Mouse (Mus musculus): ENCODE results near the gene Fbxl14.

The Fbxl14 gene

DNA sequence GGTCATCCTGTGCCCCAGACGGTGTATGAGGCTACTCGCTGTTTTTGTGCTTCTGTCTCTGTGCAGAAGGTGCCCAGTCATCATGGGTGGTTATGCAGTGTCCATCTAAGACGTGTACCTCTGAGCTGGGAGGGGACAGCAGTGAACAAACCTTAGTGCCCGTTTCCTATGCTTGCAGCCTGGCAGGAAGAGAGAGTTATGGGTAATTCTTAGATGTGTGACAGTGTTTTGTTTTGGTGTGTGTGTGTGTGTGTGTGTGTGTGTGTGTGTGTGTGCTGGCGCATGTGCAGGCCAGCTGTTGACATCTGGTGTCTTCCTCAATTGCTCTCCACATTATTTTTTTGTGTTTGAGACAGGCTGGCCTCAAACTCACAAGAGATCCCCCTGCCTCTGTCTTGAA, 20.6 kb downstream of the Fbxl14 start:
- DNase-seq: no peak

DNA sequence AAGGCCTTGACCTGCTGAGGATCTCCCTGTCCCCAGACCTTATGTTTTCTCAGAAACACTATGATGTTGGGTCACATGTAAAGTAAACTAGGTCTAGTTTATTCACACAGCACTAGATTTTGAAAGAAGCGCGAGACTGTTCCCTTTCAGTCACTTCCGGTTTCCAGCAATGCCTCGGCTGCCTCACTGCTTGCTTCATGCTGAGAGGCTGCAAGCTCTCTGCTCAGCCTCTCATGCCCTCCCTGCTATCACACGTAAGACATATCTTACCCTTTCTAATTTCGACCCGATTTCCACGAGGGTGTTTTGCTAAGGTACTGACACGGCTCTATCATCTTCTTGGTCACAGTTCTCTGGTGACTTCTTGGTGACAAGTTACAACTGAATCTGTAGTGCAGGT, 22.6 kb downstream of the Fbxl14 start:
- peak; percentile 86 for DNase-seq

DNA sequence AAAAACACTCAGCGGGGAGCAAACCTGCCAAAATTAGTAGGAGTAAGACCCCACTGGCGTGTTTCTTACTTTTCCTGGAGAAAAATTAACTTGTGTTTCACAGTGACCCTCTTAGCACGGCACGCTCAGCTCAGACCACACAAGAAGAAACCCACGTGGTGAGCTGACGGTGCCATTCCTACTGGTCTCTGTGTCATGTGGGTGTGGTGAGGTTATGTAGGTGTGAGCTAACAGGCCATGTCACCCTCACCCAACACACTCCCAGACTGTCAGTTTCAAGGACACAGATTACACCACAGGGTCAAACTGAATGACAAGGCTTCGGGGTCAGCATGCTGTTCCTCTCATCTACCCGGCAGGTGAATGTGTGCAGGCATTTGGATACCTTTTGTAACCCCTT, 25.3 kb downstream of the Fbxl14 start:
- peak; percentile 66 for DNase-seq

DNA sequence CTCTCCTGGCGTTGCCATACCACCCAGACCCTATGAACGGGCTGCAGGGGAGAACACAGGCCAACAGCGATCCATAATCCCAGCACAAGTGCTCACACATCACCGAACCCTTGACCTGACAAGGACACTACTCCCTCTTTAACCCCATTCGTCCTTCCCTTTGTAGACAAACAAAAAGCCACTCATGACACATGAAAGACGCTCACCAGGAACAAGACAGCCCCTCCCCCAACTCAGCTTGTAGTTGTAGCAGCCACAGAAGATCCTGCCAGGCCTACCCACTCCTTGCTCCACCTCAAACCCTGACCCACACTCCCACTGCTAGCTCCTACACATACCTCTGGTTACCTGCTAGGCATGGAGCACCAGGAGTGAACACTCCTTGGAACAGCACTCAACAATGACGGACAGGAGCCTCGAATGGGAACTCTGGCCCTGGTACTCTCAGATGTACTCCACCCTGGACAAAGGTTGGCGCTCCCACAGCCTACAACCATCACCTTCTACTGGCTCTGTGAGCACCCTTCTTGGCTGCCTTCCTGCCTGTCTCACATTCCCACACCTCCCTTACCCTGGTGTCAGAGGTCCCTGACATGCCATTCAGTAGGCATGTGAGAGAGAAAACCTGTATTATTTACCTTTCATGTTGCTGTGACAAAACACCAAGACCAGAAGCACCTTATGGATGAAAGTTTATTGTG, 26.2 kb downstream of the Fbxl14 start:
- peak; percentile 88 for DNase-seq

DNA sequence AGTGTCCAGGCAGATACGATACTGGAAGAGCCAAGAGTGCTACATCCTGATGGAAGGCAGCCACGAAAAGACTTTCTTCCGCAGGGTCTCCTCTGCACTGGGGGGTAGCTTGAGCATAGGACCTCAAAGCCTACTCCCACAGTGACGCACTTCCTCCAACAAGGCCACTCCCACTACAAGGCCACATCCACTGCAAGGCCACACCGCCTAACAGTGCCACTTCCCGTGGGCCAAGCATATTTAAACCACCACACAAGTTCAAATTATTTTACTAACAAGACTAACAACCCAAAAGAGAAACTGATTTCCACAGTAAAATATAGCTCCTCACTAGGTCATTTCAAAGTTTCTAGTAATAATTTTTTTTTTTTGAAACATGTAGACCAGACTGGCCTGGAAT, 28.8 kb downstream of the Fbxl14 start:
- peak; percentile 89 for DNase-seq

DNA sequence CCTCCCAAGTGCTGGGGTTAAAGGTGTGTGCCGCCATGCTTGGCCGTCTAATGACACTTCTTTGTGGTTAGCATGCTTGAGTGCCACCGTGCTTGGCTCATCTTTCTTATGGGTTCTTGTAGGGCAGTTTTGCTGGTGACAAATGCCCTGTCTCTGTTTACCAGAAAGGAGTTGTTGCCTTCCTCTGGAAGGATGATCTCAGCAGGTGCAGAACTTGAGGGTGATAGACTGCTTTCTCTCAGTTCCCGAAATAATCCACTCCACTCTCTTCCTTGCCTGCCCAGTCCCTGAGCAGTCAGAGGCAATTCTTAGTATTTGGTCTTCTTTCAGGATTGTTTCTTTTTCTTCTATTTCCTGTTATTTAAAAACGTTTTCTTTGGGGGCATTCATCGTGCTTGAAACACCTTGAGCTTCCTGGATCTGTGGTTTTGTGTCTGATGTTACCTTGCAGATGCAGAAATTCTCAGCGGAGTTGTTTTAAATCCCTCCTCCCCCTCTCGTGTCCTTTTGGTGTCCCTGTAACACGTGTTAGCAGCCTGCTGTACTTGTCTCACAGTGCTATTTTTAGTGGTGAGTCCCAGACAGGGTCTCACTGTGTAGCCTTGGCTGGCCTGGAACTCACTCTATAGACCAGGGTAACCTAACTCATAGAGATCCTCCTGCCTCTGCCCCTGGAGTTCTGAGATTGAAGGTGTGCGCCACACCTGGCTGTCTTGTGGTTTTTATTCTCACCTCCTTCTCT, 29.3 kb downstream of the Fbxl14 start:
- DNase-seq: peak; percentile 83

DNA sequence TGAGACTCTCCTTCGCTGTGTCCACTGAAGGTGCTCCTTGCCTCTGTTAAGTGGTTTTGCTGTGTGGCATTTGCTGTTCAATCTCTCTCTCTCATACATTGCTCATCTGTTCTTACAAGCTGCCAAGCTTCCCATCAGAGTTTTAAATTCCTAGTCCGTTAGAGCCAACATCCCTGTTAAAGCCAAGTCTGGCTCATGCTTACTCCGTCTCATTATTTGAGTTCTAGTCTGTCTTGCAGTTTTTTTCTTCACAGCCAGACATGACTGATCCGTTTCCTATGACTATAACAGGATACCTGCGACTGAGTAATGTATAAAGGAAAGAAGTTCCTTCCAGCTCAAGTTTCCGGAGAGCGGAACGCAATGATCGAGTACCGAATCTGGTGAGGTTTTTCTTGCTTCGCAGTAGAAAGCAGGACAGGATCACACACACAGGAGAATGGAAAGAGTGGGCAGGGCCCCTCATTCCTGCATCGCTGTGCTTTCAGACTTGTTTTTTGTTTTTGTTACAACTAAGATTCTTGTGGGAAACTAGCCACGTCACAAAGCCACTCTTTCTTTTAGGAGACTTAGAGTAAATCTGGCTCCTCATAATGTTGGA, 30.1 kb downstream of the Fbxl14 start:
- no peak for DNase-seq

DNA sequence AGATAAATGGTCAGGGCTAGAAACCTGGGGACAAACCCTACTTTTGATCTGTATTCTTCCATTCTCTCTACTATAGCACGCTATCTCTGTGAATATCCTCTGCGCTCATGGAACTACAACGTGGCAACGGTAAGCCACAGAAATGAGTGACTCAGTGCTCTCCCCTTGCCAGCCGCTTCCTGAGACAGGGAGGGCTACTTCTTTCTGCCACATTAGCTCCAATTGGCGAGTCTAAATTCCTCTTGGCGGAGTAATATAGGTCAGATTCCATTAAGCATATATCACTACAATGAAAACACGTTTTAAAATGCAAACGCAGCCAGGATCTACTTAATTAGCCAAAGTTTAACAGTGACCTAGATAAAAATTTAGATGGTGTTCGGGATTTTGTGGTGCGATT, 33.2 kb downstream of the Fbxl14 start:
- no peak for DNase-seq

DNA sequence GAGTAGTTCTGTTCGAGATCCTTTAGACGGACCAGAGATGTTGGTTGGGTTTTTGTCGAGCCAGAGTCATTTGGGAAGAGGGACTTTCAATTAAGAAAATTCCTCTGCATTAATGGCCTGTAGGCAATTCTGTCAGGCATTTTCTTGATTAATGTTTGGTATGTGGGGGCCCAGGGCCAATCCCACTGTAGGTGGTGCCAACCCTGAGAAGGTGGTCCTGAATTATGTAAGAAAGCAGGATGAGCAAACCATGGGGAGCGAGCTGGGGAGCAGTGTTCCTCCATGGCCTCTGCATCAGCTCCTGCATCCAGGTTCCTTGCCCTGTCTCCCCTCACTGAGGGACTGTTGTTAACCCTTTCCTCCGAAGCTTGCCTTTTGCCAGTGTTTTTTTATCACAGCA, 34.0 kb downstream of the Fbxl14 start:
- DNase-seq: no peak

DNA sequence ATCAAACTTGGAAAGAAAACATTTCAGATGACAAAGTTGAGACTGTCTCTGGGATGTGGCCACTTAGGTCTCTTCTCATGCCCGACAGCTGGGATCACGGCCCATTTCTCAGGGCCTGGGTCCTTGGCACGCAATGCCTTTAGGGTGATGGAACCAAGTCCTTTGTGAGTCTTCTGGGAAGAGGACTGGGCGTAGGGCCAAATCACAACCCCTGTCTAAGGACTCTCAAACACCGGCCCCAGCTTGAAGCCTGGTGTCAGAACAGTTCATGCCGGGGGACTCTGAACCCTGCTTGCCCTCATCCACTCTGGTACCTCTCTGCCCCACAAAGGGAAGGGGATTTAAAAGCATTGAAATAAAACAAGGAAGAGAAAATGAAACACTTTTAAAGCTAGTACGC, 34.6 kb downstream of the Fbxl14 start:
- DNase-seq: no peak

DNA sequence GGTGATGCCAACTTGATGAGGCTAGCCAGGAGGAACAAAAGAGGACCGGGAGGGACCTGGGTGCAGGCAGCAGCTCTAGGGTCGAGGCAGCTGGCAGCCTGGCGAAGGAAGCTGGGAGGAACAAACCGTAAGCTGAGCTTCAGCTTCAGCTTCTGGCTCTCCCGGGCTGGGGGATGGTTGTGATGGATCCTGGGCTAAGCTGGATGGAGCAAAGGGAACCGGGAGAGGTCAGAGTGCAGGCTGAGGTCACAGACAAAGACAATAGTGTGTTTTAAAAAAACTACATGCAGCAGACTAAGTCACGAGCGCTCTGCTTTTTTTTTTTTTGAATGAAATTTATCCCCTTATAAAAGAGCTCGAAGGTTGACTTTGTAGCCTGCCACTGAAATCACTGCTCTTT, 41.3 kb downstream of the Fbxl14 start:
- no peak for DNase-seq

DNA sequence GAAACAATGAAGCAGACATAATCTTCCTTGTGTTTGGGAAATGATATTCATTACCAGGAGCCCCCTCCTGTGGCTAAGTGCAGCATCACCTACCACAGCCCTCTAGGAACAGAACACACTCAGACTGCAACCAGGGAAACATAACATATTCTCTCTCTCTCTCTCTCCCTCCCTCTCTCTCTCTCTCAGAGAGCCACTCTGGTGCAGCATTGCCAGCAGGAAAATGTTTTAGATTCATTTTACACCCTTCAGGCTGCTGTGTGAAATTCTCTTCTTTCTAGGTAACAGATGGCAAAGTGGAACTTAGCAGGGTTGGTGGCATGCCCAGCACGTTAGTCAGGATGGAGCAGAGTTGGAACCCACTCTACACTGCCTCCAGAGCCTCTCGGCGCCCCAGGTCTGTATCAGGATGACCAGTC, 42.0 kb downstream of the Fbxl14 start:
- DNase-seq: no peak

DNA sequence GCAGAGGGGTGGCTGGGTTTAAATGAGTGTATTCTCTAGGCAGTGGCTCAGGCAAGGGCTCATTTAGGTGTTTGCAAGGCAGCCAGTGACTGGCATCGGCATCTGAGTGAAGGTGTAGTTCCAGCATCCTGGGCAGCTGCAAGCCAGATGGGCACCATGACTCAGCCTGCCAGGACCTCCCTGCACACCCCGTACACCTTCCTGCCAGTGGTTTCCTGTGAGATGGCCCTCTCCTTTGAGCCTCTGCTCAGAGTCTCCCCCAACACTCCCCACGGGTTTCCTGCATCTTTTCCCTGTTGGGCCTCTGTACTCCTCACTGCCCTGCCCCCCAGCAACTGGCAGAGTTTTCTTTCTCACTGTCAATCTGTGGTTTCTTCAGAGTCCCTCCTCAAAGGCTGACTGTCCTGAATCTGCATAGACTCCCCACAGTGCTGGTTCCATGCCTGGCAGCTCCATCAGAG, 42.5 kb downstream of the Fbxl14 start:
- no peak for DNase-seq

DNA sequence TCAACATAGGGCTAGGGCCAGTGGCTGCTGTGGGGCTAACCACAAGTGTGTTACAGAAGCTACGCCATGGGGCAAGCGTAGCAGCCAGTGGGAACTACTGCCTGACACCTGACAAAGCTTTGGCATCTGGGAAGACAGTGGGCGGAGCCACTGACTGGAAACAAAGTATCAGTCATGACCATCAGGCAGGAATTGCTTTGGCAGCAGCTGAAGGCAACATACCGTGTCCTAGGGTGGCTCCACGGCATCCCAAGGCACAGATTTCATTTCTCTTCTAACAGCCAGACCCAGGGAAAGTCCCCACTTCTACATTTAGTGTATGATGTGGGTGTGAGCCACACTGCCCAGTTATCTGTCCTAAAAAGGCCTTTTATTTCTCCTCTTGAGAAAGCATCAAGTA, 47.0 kb downstream of the Fbxl14 start:
- DNase-seq: no peak

DNA sequence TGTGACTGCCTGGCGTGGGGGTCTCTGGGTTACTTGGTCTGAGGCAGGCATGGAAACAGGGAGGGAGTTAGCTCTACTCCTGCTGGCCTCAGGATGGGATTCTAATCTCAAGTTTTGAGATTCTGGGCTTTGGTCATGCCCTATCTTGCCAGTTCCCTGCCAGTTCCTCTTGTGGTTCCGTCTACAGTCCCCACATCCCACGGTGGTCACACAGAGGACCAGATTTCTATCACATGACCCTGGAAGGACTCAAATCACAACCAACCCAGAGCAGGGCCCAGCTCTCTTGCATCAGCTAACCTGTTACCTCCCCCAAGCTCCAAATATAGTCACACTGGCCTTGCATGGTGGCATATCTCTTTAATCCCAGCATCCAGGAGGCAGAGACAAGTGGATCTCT, 50.2 kb downstream of the Fbxl14 start:
- DNase-seq: no peak
